Mouse (Mus musculus) adrenal gland, adult 18-20 months (tissue): ENCODE data around the gene Tmem44. TPM values are rescaled to one million over a fixed set of nuclear protein-coding genes. Genes with fewer than 3 reads are reported as not detected.
A peak's percentile ranks its signal among the peaks of the same experiment; 100 is the strongest.

Experiments used
- DNase-seq, 2 experiments: peaks; one replicate each; pipeline ENCODE4 v3.0.0; 2021 to 2022; ENCODE audit warnings: low spot score in 2 of 2
- total RNA-seq, 2 experiments: library from RNA; stranded (reverse); gene quantifications; 1 replicate in 1 of 2; 2 replicates in 1 of 2; pipeline ENCODE4 v1.2.3; 2021

Tmem44 gene
- total RNA-seq, 2 experiments from 2014 or later, result 3.7 to 4.2 TPM

GRCm38 (mm10) chr16:30518635-30519034 is 32.0 kb downstream of the Tmem44 start:
- DNase-seq, result no peak

GRCm38 (mm10) chr16:30517666-30518283 is 32.9 kb downstream of the Tmem44 start:
- no peak for DNase-seq

- no peak for DNase-seq
These were observed 33.6 kb downstream of the Tmem44 start for GRCm38 (mm10) chr16:30516993-30517392.

GRCm38 (mm10) chr16:30515418-30515817 is 35.2 kb downstream of the Tmem44 start:
- no peak for DNase-seq

GRCm38 (mm10) chr16:30513050-30514024 is 37.3 kb downstream of the Tmem44 start:
- DNase-seq, result peak; percentile 60 to 65

- peak; percentile 46 to 57 for DNase-seq
These were observed 38.1 kb downstream of the Tmem44 start for GRCm38 (mm10) chr16:30512375-30513049.

- no peak for DNase-seq
These were observed 38.9 kb downstream of the Tmem44 start for GRCm38 (mm10) chr16:30511563-30512340.

- DNase-seq, result peak; percentile 82 to 84
These were observed 39.9 kb downstream of the Tmem44 start for GRCm38 (mm10) chr16:30510504-30511451.

GRCm38 (mm10) chr16:30510091-30510490 is 40.6 kb downstream of the Tmem44 start:
- DNase-seq, result no peak

DNA sequence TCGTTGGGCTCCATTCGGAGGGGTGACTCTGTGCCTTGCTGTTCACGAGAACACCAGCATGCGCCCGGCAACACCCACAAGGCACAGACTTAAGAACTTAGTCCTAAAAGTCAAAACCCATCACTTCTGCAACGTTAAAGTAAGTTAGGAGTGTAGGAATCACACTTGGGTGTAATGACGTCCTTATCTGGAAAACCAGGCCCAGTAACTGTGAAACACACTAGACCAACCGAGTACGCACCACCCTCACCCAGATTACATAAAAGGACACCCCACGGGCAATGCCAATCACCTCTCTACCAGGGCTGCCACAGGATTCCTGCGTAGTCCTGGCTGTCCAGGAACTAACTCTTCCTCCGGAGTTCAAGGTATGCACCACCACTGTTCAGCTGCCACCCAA is 41.3 kb downstream of the Tmem44 start:
- DNase-seq, result no peak

DNA sequence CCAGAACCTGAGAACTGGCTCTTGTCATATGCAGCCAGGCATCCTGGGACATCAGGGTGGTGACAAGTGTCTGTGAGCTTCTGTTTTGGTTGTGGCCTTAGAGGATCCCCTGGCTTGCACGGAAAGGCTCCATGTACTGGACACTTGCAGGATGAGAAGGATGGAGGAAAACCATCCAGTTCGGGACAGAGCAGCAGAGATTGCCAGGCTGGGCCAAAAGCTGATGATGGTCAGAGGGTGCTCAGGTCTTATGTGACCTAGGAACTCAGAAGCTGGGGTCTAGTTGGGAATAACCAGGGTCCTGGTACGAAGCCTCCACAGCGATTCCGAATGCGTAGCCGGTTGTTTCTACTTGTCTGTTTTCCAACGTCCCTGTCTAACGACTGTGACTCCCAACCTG is 41.9 kb downstream of the Tmem44 start:
- no peak for DNase-seq

- no peak for DNase-seq
These were observed 43.5 kb downstream of the Tmem44 start for GRCm38 (mm10) chr16:30507120-30507519.

GRCm38 (mm10) chr16:30505311-30506031 is 45.2 kb downstream of the Tmem44 start:
- DNase-seq, result no peak

GRCm38 (mm10) chr16:30504856-30505255 is 45.8 kb downstream of the Tmem44 start:
- peak in 1 of 2 experiments; percentile 25 for DNase-seq

DNA sequence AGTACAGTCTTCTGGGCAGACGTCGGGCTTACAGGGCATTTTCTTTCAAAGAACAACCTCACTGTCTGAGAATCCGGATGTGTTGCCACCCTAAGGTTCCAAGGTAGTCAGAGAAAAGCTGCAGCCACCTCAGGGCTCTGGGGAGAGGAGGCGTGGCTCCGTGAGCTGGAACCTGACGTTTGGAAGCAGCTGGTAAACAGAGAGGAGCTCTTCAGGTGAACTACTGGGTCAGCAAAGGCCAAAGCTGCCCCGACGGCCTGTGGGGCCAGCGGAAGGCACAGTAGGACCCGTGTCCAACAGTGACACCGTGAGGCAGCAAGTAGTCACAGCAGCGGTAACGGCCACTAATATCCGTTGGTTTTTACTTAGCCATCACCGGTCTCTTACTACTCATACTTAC is 46.7 kb downstream of the Tmem44 start:
- DNase-seq, result peak in 1 of 2 experiments; percentile 60

GRCm38 (mm10) chr16:30502221-30502891 is 48.3 kb downstream of the Tmem44 start:
- peak in 1 of 2 experiments; percentile 42 for DNase-seq

GRCm38 (mm10) chr16:30501621-30502020 is 49.0 kb downstream of the Tmem44 start:
- no peak for DNase-seq

DNA sequence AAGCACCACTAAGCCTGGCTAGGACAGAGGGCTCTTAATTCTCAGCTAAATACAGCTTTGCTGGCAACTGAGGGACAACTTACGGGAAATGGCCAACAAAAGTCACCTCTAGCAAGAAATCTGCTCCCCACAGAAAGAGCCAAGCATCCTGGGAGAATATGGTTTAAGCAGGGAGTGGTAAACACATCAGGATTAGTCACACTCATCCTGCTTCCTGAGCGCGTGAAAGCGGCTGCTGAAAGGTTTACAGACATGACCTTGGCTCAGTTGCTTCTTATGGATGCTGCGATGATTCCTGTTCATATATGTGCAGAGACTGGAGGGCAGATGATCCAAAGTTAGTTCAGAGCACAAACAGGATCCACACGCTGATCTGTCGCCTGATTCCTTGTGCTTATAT is 50.4 kb downstream of the Tmem44 start:
- no peak for DNase-seq
